Mouse (Mus musculus): ENCODE results near the gene Btn1a1. TPM values are rescaled to one million over a fixed set of nuclear protein-coding genes. Genes with fewer than 3 reads are reported as not detected.

Gene Btn1a1
- not detected for total RNA-seq (2023)

GRCm38 (mm10) chr13:23465600-23466109, at the start of gene Btn1a1:
Gene Btn1a1 (minus strand): TSS chr13:23465901.

GRCm38 (mm10) chr13:23488400-23489322, 23.0 kb upstream of the Btn1a1 start, which contains the start of gene Btn2a2:
Gene Btn2a2 (minus strand): TSS chr13:23488857.

DNA sequence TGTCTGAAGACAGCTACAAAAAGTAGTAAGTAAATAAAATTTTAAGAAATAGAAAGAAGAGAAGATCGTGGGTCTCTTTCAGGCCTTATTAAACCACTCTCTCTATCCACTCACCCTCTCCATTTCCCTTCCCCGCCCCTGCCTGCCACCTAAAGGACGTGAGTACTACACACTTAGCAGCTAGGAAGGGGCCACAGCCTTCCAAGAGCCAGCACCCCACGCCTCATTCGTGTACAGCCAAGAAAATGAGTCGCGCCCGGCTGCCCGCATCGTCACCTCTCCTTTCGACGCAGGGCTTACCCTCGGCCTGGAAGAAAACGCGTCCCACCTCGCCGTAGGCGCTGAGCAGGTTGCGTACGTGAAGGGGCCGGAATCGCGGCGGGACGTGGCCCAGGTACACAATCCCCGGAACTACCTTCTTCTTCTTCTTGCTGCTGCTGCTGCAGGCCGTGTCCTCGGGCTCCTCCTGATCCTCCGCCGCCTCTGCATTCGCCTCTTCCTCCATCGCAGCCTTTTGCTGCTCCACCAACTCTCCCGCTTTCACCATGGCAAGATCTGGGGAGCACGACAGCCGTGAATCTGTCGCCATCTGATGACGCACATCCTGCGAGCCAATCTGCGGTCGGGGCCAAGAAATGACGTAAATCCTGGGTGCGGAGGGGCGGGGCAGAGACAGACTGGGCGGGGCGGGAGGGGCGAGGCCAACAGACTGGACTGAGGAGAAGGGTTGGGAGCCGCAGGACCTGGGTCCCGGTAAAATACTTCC, 42.2 kb downstream of the Btn1a1 start, which contains the start of gene Abt1:
Gene Abt1, minus strand, starts transcription at position 581 of the 766 bp plus-strand sequence.

Other genes starting within 250 kb of the Btn1a1 start
- gene Vmn1r222, start 230.0 kb downstream of the Btn1a1 start, total RNA-seq (2023): not detected
- gene Vmn1r223, start 218.8 kb downstream of the Btn1a1 start, total RNA-seq (2023): not detected
- gene Zfp322a, start 96.7 kb downstream of the Btn1a1 start, total RNA-seq (2023): 19.2 TPM
- gene Abt1, start 42.0 kb downstream of the Btn1a1 start, total RNA-seq (2023): 18.1 TPM
- gene Btn2a2, start 23.0 kb upstream of the Btn1a1 start, total RNA-seq (2023): not detected
- gene Hist1h4h, start 65.1 kb upstream of the Btn1a1 start, total RNA-seq (2023): 194 TPM
- 10.1 TPM for gene Hist1h2af, start 68.0 kb upstream of the Btn1a1 start, total RNA-seq (2023)
- not detected for gene Hist1h3g, start 69.5 kb upstream of the Btn1a1 start, total RNA-seq (2023)
- 4.1 TPM for gene Hist1h2bh, start 77.5 kb upstream of the Btn1a1 start, total RNA-seq (2023)
- 49.5 TPM for gene Hist1h3f, start 78.2 kb upstream of the Btn1a1 start, total RNA-seq (2023)
- gene Hist1h4f, start 85.7 kb upstream of the Btn1a1 start, total RNA-seq (2023): 34.0 TPM
- 5.9 TPM for gene Hist1h1d, start 87.4 kb upstream of the Btn1a1 start, total RNA-seq (2023)
- gene Hist1h3e, start 96.5 kb upstream of the Btn1a1 start, total RNA-seq (2023): 112 TPM
- gene Hist1h2ae, start 105.3 kb upstream of the Btn1a1 start, total RNA-seq (2023): 7.7 TPM
- 132 TPM for gene Hist1h2bg, start 105.5 kb upstream of the Btn1a1 start, total RNA-seq (2023)
- gene Hist1h2bf, start 108.3 kb upstream of the Btn1a1 start, total RNA-seq (2023): 76.2 TPM
- gene Hist1h2ad, start 108.5 kb upstream of the Btn1a1 start, total RNA-seq (2023): 2.4 TPM
- gene Hist1h3d, start 109.9 kb upstream of the Btn1a1 start, total RNA-seq (2023): 2.3 TPM
- 124 TPM for gene Hist1h4d, start 115.7 kb upstream of the Btn1a1 start, total RNA-seq (2023)
- gene Hist1h2be, start 155.2 kb upstream of the Btn1a1 start, total RNA-seq (2023): 10.8 TPM
- 135 TPM for gene Hist1h1e, start 156.7 kb upstream of the Btn1a1 start, total RNA-seq (2023)
- gene Hist1h2ac, start 218.0 kb upstream of the Btn1a1 start, total RNA-seq (2023): 8.0 TPM
- 12.8 TPM for gene Hist1h2bc, start 218.3 kb upstream of the Btn1a1 start, total RNA-seq (2023)
- gene Hist1h1t, start 229.9 kb upstream of the Btn1a1 start, total RNA-seq (2023): not detected
- 109 TPM for gene Hist1h4c, start 232.6 kb upstream of the Btn1a1 start, total RNA-seq (2023)
- gene Hfe, start 245.0 kb upstream of the Btn1a1 start, total RNA-seq (2023): 4.6 TPM

All from CD4-positive naive resting alpha-beta T cell, adult 57 days (primary cell).